In genomic region chr1:156909866-156910265, GRCm38 (mm10) we compare ENCODE assay signal across 16 mouse cellular contexts. TPM values are rescaled to one million over a fixed set of nuclear protein-coding genes. Genes with fewer than 3 reads are reported as not detected.
DNase-seq lines count a peak whose midpoint lies in the region; ATAC-seq and TF ChIP-seq lines count a peak whose summit lies in the region.
"Had no signal": no experiment of that assay in that cellular context is flagged by ENCODE, and none has a peak within 500 bp of the region (broad histone marks: within the 10 kb centered on the region; RNA-seq: fewer than 3 reads in every experiment).

No protein-coding gene starts in this region.

- ATAC-seq in heart, postnatal 0 days (ENCODE audit: insufficient read depth, low read depth), result no peak
- ATAC-seq in midbrain, embryonic 14.5 days (ENCODE audit: low FRiP score, low TSS enrichment), result no peak
- ATAC-seq in midbrain, embryonic 15.5 days (replicated peaks), result no peak
- no peak for ATAC-seq in stomach, postnatal 0 days (ENCODE audit: low FRiP score, low TSS enrichment)
- ATAC-seq: inflammation-experienced regulatory T-cells, adult 6 months had no signal

- no peak overlapping the region for H3K4me2 ChIP-seq in heart, postnatal 0 days (ENCODE audit: low read depth, low read length)
- H3K4me2 ChIP-seq in midbrain, embryonic 14.5 days (ENCODE audit: low read length), result no peak overlapping the region
- no peak overlapping the region for H3K4me2 ChIP-seq in midbrain, embryonic 15.5 days
- no peak overlapping the region for H3K4me2 ChIP-seq in stomach, postnatal 0 days (replicated peaks; ENCODE audit: low read depth)
- H3K4me2 ChIP-seq: embryonic facial prominence, embryonic 12.5 days; heart, embryonic 11.5 days; midbrain, embryonic 11.5 days had no signal

- no peaks in the 10 kb centered on the region for H3K4me1 ChIP-seq in heart, postnatal 0 days (ENCODE audit: control insufficient read depth, insufficient read depth)
- no peaks in the 10 kb centered on the region for H3K4me1 ChIP-seq in midbrain, embryonic 14.5 days (ENCODE audit: control insufficient read depth, insufficient read depth, low read length)
- no peaks in the 10 kb centered on the region for H3K4me1 ChIP-seq in midbrain, embryonic 15.5 days
- H3K4me1 ChIP-seq in stomach, postnatal 0 days (replicated peaks; ENCODE audit: control insufficient read depth, insufficient read depth), result no peaks in the 10 kb centered on the region
- H3K4me1 ChIP-seq: forebrain, embryonic 10.5 days had no signal

- DNase-seq in heart, postnatal 0 days (ENCODE audit: low spot score), result no peak
- DNase-seq in heart, adult 18-20 months, result no peak
- peak; percentile 49 for DNase-seq in midbrain, embryonic 14.5 days
- DNase-seq in NIH3T3 (ENCODE audit: low read depth), result peak; percentile 25
- DNase-seq in stomach, postnatal 0 days (ENCODE audit: low spot score), result no peak
- no peak for DNase-seq in frontal cortex, postnatal 25 days (ENCODE audit: low spot score in 2 of 2)
- DNase-seq: cerebellum, adult 11 months; gastrocnemius, postnatal 14 days; heart, postnatal 4 days; kidney, postnatal 10 days had no signal

- no peak overlapping the region for H3K9ac ChIP-seq in heart, postnatal 0 days (replicated peaks; ENCODE audit: low read depth, low read length)
- no peak overlapping the region for H3K9ac ChIP-seq in midbrain, embryonic 14.5 days (replicated peaks; ENCODE audit: low read length)
- no peak overlapping the region for H3K9ac ChIP-seq in midbrain, embryonic 15.5 days
- H3K9ac ChIP-seq in stomach, postnatal 0 days (ENCODE audit: low read length), result no peak overlapping the region
- H3K9ac ChIP-seq: embryonic facial prominence, embryonic 12.5 days had no signal

- no peaks in the 10 kb centered on the region for H3K9me3 ChIP-seq in heart, postnatal 0 days (replicated peaks; ENCODE audit: control insufficient read depth, low read length)
- H3K9me3 ChIP-seq in midbrain, embryonic 14.5 days (ENCODE audit: control insufficient read depth, low read length), result no peaks in the 10 kb centered on the region
- H3K9me3 ChIP-seq in midbrain, embryonic 15.5 days, result no peaks in the 10 kb centered on the region
- no peaks in the 10 kb centered on the region for H3K9me3 ChIP-seq in stomach, postnatal 0 days (ENCODE audit: control insufficient read depth, low read length)
- H3K9me3 ChIP-seq: embryonic facial prominence, embryonic 12.5 days; forebrain, embryonic 10.5 days had no signal

- no peak for TF ChIP-seq EP300 in heart, postnatal 0 days (IDR thresholded peaks at IDR 0.05; ENCODE audit: low read depth)
- no peak for TF ChIP-seq EP300 in stomach, postnatal 0 days (optimal IDR thresholded peaks at IDR 0.05)

- no peaks in the 10 kb centered on the region for H3K27me3 ChIP-seq in heart, postnatal 0 days (ENCODE audit: control insufficient read depth, insufficient read depth, low read length)
- no peaks in the 10 kb centered on the region for H3K27me3 ChIP-seq in midbrain, embryonic 14.5 days (ENCODE audit: control insufficient read depth, insufficient read depth, low read length)
- no peaks in the 10 kb centered on the region for H3K27me3 ChIP-seq in midbrain, embryonic 15.5 days (replicated peaks)
- H3K27me3 ChIP-seq in stomach, postnatal 0 days (ENCODE audit: control insufficient read depth, insufficient read depth, low read length), result no peaks in the 10 kb centered on the region
- H3K27me3 ChIP-seq: embryonic facial prominence, embryonic 12.5 days had no signal

- TF ChIP-seq CTCF in heart, postnatal 0 days (IDR thresholded peaks at IDR 0.05; ENCODE audit: low read depth), result peak; percentile 21; the same call in 1 of the 2 replicates
- TF ChIP-seq CTCF in stomach, postnatal 0 days (IDR thresholded peaks at IDR 0.05; ENCODE audit: low read depth), result peak; percentile 57

- H3K36me3 ChIP-seq in heart, postnatal 0 days (replicated peaks; ENCODE audit: control insufficient read depth, insufficient read depth, low read length), result no peaks in the 10 kb centered on the region; the same call in 1 of the 2 replicates
- 0 out of 2 replicates have a peak, but pooled peaks cover 16% of the 10 kb centered on the region for H3K36me3 ChIP-seq in midbrain, embryonic 14.5 days (ENCODE audit: control insufficient read depth, insufficient read depth, low read length)
- H3K36me3 ChIP-seq in midbrain, embryonic 15.5 days (replicated peaks), result no peaks in the 10 kb centered on the region
- no peaks in the 10 kb centered on the region for H3K36me3 ChIP-seq in stomach, postnatal 0 days (ENCODE audit: control insufficient read depth, insufficient read depth, low read length)

- H3K27ac ChIP-seq in heart, postnatal 0 days (ENCODE audit: low read depth), result no peak overlapping the region
- H3K27ac ChIP-seq in midbrain, embryonic 14.5 days (replicated peaks; ENCODE audit: low read depth, low read length), result no peak overlapping the region
- no peak overlapping the region for H3K27ac ChIP-seq in midbrain, embryonic 15.5 days
- H3K27ac ChIP-seq in stomach, postnatal 0 days (replicated peaks), result no peak overlapping the region
- H3K27ac ChIP-seq: embryonic facial prominence, embryonic 12.5 days; forebrain, embryonic 10.5 days had no signal

- no peak overlapping the region for H3K4me3 ChIP-seq in heart, postnatal 0 days (ENCODE audit: low read depth, low read length)
- H3K4me3 ChIP-seq in midbrain, embryonic 14.5 days (replicated peaks; ENCODE audit: low read depth, low read length), result no peak overlapping the region
- H3K4me3 ChIP-seq in midbrain, embryonic 15.5 days, result no peak overlapping the region
- H3K4me3 ChIP-seq in stomach, postnatal 0 days (ENCODE audit: low read depth, low read length), result no peak overlapping the region
- H3K4me3 ChIP-seq: embryonic facial prominence, embryonic 12.5 days; forebrain, embryonic 10.5 days had no signal

RNA-seq across cellular contexts. Expression of gene Ralgps2, which starts 29.6 kb away (rescaled TPM):
- total RNA-seq in heart, postnatal 0 days (2014; rRNA removed; ENCODE audit: low replicate concordance), result 24.5 and 48.0 TPM in 2 replicates
- polyA plus RNA-seq in heart, postnatal 0 days (2015; fragmentation: Nextera tagmentation; extraction: Ambion mirVana), result 34.3 and 40.0 TPM in 2 replicates
- 10 to 100 TPM in 1 of 2 experiments, 1 to 10 TPM in 1; 9.3 to 11.4 TPM for total RNA-seq in heart, adult 18-20 months (2021)
- polyA plus RNA-seq in midbrain, embryonic 14.5 days (2014; fragmentation: Nextera tagmentation; extraction: Ambion mirVana), result 122 and 132 TPM in 2 replicates
- polyA plus RNA-seq in midbrain, embryonic 15.5 days (2015; fragmentation: Nextera tagmentation; extraction: Ambion mirVana), result 87.9 and 104 TPM in 2 replicates
- polyA plus RNA-seq in stomach, postnatal 0 days (2015; fragmentation: Nextera tagmentation; extraction: Ambion mirVana), result 38.7 and 41.3 TPM in 2 replicates

Comparison
In these comparisons a context has a peak if more than half of its experiments do, and no peak if none do; other contexts are left out.
1. DNase-seq: peak in midbrain, embryonic 14.5 days (single experiment) and NIH3T3 (single experiment); none in heart, postnatal 0 days (single experiment), heart, adult 18-20 months (0 of 2), stomach, postnatal 0 days (single experiment) and frontal cortex, postnatal 25 days (0 of 2).